In genomic region chr11:113016801-113017715, GRCm38 (mm10) we compare ENCODE assay signal across 11 mouse cellular contexts.
DNase-seq lines count a peak whose midpoint lies in the region; ATAC-seq lines count a peak whose summit lies in the region.
"Had no signal": no experiment of that assay in that cellular context is flagged by ENCODE, and none has a peak within 500 bp of the region (broad histone marks: within the 10 kb centered on the region; RNA-seq: fewer than 3 reads in every experiment).

No protein-coding gene starts in this region.

- no peak overlapping the region for H3K9ac ChIP-seq in neural tube, embryonic 11.5 days (ENCODE audit: low read length)
- H3K9ac ChIP-seq in hindbrain, embryonic 16.5 days (ENCODE audit: low read depth, low read length): no peak overlapping the region; the same call in 1 of the 2 replicates
- no peak overlapping the region for H3K9ac ChIP-seq in midbrain, embryonic 11.5 days (ENCODE audit: low read length)

- WGBS in neural tube, embryonic 11.5 days: 49% methylated on average over 7 of the region's 7 CpGs
- 25% methylated on average over 7 of the region's 7 CpGs for WGBS in hindbrain, embryonic 16.5 days
- 17% methylated on average over 7 of the region's 7 CpGs for WGBS in midbrain, embryonic 11.5 days

- ATAC-seq in neural tube, embryonic 11.5 days (ENCODE audit: insufficient read depth, low FRiP score, low TSS enrichment): peak; percentile 56; the same call in 1 of the 2 replicates
- peak; percentile 84 for ATAC-seq in hindbrain, embryonic 16.5 days
- ATAC-seq in midbrain, embryonic 11.5 days (ENCODE audit: low FRiP score): peak; percentile 77

- H3K4me1 ChIP-seq in neural tube, embryonic 11.5 days (ENCODE audit: control insufficient read depth, insufficient read depth, low read length): peaks cover 11% of the 10 kb centered on the region
- peaks cover 28% of the 10 kb centered on the region for H3K4me1 ChIP-seq in hindbrain, embryonic 16.5 days (ENCODE audit: control insufficient read depth, insufficient read depth, low read depth, low read length)
- peaks cover 20% of the 10 kb centered on the region for H3K4me1 ChIP-seq in midbrain, embryonic 11.5 days (ENCODE audit: control insufficient read depth, insufficient read depth, low read length)

- H3K27me3 ChIP-seq in neural tube, embryonic 11.5 days (ENCODE audit: control insufficient read depth, insufficient read depth, low read length): no peaks in the 10 kb centered on the region
- no peaks in the 10 kb centered on the region for H3K27me3 ChIP-seq in hindbrain, embryonic 16.5 days (replicated peaks; ENCODE audit: control insufficient read depth, insufficient read depth, low read length)
- no peaks in the 10 kb centered on the region for H3K27me3 ChIP-seq in midbrain, embryonic 11.5 days (ENCODE audit: control insufficient read depth, insufficient read depth, low read length)

- no peak overlapping the region for H3K4me3 ChIP-seq in neural tube, embryonic 11.5 days (ENCODE audit: low read depth, low read length)
- no peak overlapping the region for H3K4me3 ChIP-seq in hindbrain, embryonic 16.5 days (ENCODE audit: low read length)
- no peak overlapping the region for H3K4me3 ChIP-seq in midbrain, embryonic 11.5 days (ENCODE audit: low read depth, low read length)

- H3K4me2 ChIP-seq in neural tube, embryonic 11.5 days (ENCODE audit: low read depth): no peak overlapping the region
- no peak overlapping the region for H3K4me2 ChIP-seq in hindbrain, embryonic 16.5 days (ENCODE audit: low read length)
- no peak overlapping the region for H3K4me2 ChIP-seq in midbrain, embryonic 11.5 days

- no peak overlapping the region for H3K27ac ChIP-seq in neural tube, embryonic 11.5 days (ENCODE audit: low read depth, low read length)
- peak overlapping the region; percentile 63 for H3K27ac ChIP-seq in hindbrain, embryonic 16.5 days (ENCODE audit: low read depth, low read length)
- H3K27ac ChIP-seq in midbrain, embryonic 11.5 days (ENCODE audit: low read depth, low read length): no peak overlapping the region; the same call in 1 of the 2 replicates

- H3K36me3 ChIP-seq in neural tube, embryonic 11.5 days (ENCODE audit: control insufficient read depth, insufficient read depth, low read length): no peaks in the 10 kb centered on the region
- H3K36me3 ChIP-seq in hindbrain, embryonic 16.5 days (ENCODE audit: control insufficient read depth, insufficient read depth, low read length): no peaks in the 10 kb centered on the region
- H3K36me3 ChIP-seq in midbrain, embryonic 11.5 days (ENCODE audit: control insufficient read depth, insufficient read depth, low read length): no peaks in the 10 kb centered on the region

- no peak for DNase-seq in neural tube, embryonic 11.5 days (ENCODE audit: low spot score)
- no peak for DNase-seq in neural tube, embryonic 10.5 days (ENCODE audit: extremely low spot score, low spot score)
- peak; percentile 91 for DNase-seq in midbrain, embryonic 11.5 days (ENCODE audit: low spot score, missing footprints)
- DNase-seq in thymus, postnatal 4 days: no peak
- no peak for DNase-seq in lung, adult 18-20 months
- no peak for DNase-seq in kidney, adult 9 months
- no peak for DNase-seq in heart, adult 9 months (ENCODE audit: low spot score in 2 of 2)
- DNase-seq: gastrocnemius, postnatal 25 days; kidney, postnatal 10 days; lung, postnatal 36 days had no signal

- no peaks in the 10 kb centered on the region for H3K9me3 ChIP-seq in neural tube, embryonic 11.5 days (ENCODE audit: control insufficient read depth, low read length)
- H3K9me3 ChIP-seq in hindbrain, embryonic 16.5 days (ENCODE audit: control insufficient read depth, low read length): no peaks in the 10 kb centered on the region
- H3K9me3 ChIP-seq in midbrain, embryonic 11.5 days (ENCODE audit: control insufficient read depth, low read length): no peaks in the 10 kb centered on the region
